Mouse (Mus musculus): ENCODE measurements around the gene Fam129a. TPM values are rescaled to one million over a fixed set of nuclear protein-coding genes. Genes with fewer than 3 reads are reported as not detected.

The Fam129a gene
- polyA plus RNA-seq, 1 experiment from 2014 or later, result 4.4 TPM

- WGBS, result 60% methylated on average over 10 of the region's 10 CpGs
- no peak overlapping the region for H3K4me2 ChIP-seq
- ATAC-seq (ENCODE audit: insufficient number of reproducible peaks, low FRiP score), result no peak
These were observed 43.4 kb downstream of the Fam129a start for GRCm38 (mm10) chr1:151614320-151614935.

GRCm38 (mm10) chr1:151615625-151616024, 44.6 kb downstream of the Fam129a start:
- H3K9ac ChIP-seq, result no peak overlapping the region
- H3K9me3 ChIP-seq (replicated peaks), result no peaks in the 10 kb centered on the region
- peaks cover 13% of the 10 kb centered on the region for H3K4me1 ChIP-seq (replicated peaks)
- H3K36me3 ChIP-seq, result no peaks in the 10 kb centered on the region
- WGBS, result 94% methylated on average over 6 of the region's 6 CpGs
- H3K27me3 ChIP-seq (replicated peaks), result no peaks in the 10 kb centered on the region
- H3K4me2 ChIP-seq, result no peak overlapping the region
- no peak overlapping the region for H3K4me3 ChIP-seq
- ATAC-seq (ENCODE audit: insufficient number of reproducible peaks, low FRiP score), result no peak
- H3K27ac ChIP-seq (ENCODE audit: poor library complexity, severe bottlenecking), result no peak overlapping the region

More at GRCm38 (mm10) chr1:151614320-151614935, 43.4 kb downstream of the Fam129a start:
- no peak overlapping the region for H3K4me3 ChIP-seq
- no peak overlapping the region for H3K9ac ChIP-seq
- H3K4me1 ChIP-seq (replicated peaks), result peaks cover 6% of the 10 kb centered on the region
- no peaks in the 10 kb centered on the region for H3K27me3 ChIP-seq (replicated peaks)
- H3K27ac ChIP-seq (ENCODE audit: poor library complexity, severe bottlenecking), result no peak overlapping the region
- no peaks in the 10 kb centered on the region for H3K36me3 ChIP-seq
- H3K9me3 ChIP-seq (replicated peaks), result no peaks in the 10 kb centered on the region

GRCm38 (mm10) chr1:151616555-151617205, 45.7 kb downstream of the Fam129a start:
- ATAC-seq (ENCODE audit: insufficient number of reproducible peaks, low FRiP score), result peak; percentile 94

GRCm38 (mm10) chr1:151618251-151618650, 47.3 kb downstream of the Fam129a start:
- H3K4me2 ChIP-seq, result no peak overlapping the region
- H3K9ac ChIP-seq, result no peak overlapping the region
- H3K27me3 ChIP-seq (replicated peaks), result no peaks in the 10 kb centered on the region
- no peak overlapping the region for H3K4me3 ChIP-seq
- H3K9me3 ChIP-seq (replicated peaks), result no peaks in the 10 kb centered on the region
- ATAC-seq (ENCODE audit: insufficient number of reproducible peaks, low FRiP score), result no peak
- WGBS, result 73% methylated on average over 3 of the region's 3 CpGs
- H3K36me3 ChIP-seq, result no peaks in the 10 kb centered on the region
- no peak overlapping the region for H3K27ac ChIP-seq (ENCODE audit: poor library complexity, severe bottlenecking)
- H3K4me1 ChIP-seq (replicated peaks), result peaks cover 13% of the 10 kb centered on the region

More at GRCm38 (mm10) chr1:151616555-151617205, 45.7 kb downstream of the Fam129a start:
- peaks cover 13% of the 10 kb centered on the region for H3K4me1 ChIP-seq (replicated peaks)
- H3K27me3 ChIP-seq (replicated peaks), result no peaks in the 10 kb centered on the region
- H3K9me3 ChIP-seq (replicated peaks), result no peaks in the 10 kb centered on the region
- no peak overlapping the region for H3K4me3 ChIP-seq
- whole genome bisulfite sequencing, result 84% methylated on average over 7 of the region's 7 CpGs
- H3K4me2 ChIP-seq, result no peak overlapping the region
- H3K9ac ChIP-seq, result no peak overlapping the region
- H3K36me3 ChIP-seq, result no peaks in the 10 kb centered on the region
- no peak overlapping the region for H3K27ac ChIP-seq (ENCODE audit: poor library complexity, severe bottlenecking)

GRCm38 (mm10) chr1:151619281-151619711, 48.3 kb downstream of the Fam129a start:
- ATAC-seq (ENCODE audit: insufficient number of reproducible peaks, low FRiP score), result no peak
- Histone ChIP-seq H3K9me3 (replicated peaks) (no peaks in the 10 kb centered on the region), H3K4me2 (no peak overlapping the region), H3K27ac (ENCODE audit: poor library complexity, severe bottlenecking) (no peak overlapping the region), H3K36me3 (no peaks in the 10 kb centered on the region), H3K9ac (no peak overlapping the region), H3K4me3 (no peak overlapping the region), H3K4me1 (replicated peaks) (peaks cover 13% of the 10 kb centered on the region), H3K27me3 (replicated peaks) (no peaks in the 10 kb centered on the region)
- 63% methylated on average over 8 of the region's 8 CpGs for WGBS

- Histone ChIP-seq H3K27ac (ENCODE audit: poor library complexity, severe bottlenecking) (no peak overlapping the region), H3K27me3 (replicated peaks) (no peaks in the 10 kb centered on the region), H3K4me1 (replicated peaks) (peaks cover 13% of the 10 kb centered on the region), H3K4me3 (no peak overlapping the region), H3K36me3 (no peaks in the 10 kb centered on the region), H3K4me2 (no peak overlapping the region), H3K9me3 (replicated peaks) (no peaks in the 10 kb centered on the region), H3K9ac (no peak overlapping the region)
- ATAC-seq (ENCODE audit: insufficient number of reproducible peaks, low FRiP score), result no peak
These were observed 49.7 kb downstream of the Fam129a start for GRCm38 (mm10) chr1:151620730-151621129.

- ATAC-seq (ENCODE audit: insufficient number of reproducible peaks, low FRiP score), result no peak
- Histone ChIP-seq H3K4me2 (no peak overlapping the region), H3K27me3 (replicated peaks) (no peaks in the 10 kb centered on the region), H3K27ac (ENCODE audit: poor library complexity, severe bottlenecking) (no peak overlapping the region), H3K4me1 (replicated peaks) (peaks cover 5% of the 10 kb centered on the region; the same call in 1 of the 2 replicates), H3K9ac (no peak overlapping the region), H3K4me3 (no peak overlapping the region), H3K9me3 (replicated peaks) (no peaks in the 10 kb centered on the region), H3K36me3 (no peaks in the 10 kb centered on the region)
- 84% methylated on average over 3 of the region's 3 CpGs for WGBS
These were observed 53.6 kb downstream of the Fam129a start for GRCm38 (mm10) chr1:151624442-151625226.

- no peaks in the 10 kb centered on the region for H3K9me3 ChIP-seq (replicated peaks)
- H3K9ac ChIP-seq, result no peak overlapping the region
- H3K36me3 ChIP-seq, result no peaks in the 10 kb centered on the region
- 89% methylated on average over 4 of the region's 4 CpGs for WGBS
- no peaks in the 10 kb centered on the region for H3K27me3 ChIP-seq (replicated peaks)
- H3K4me3 ChIP-seq, result no peak overlapping the region
- no peaks in the 10 kb centered on the region; the same call in 1 of the 2 replicates for H3K4me1 ChIP-seq (replicated peaks)
- ATAC-seq (ENCODE audit: insufficient number of reproducible peaks, low FRiP score), result no peak
- H3K4me2 ChIP-seq, result no peak overlapping the region
- H3K27ac ChIP-seq (ENCODE audit: poor library complexity, severe bottlenecking), result no peak overlapping the region
These were observed 54.3 kb downstream of the Fam129a start for GRCm38 (mm10) chr1:151625260-151625659.

GRCm38 (mm10) chr1:151625690-151626089, 54.7 kb downstream of the Fam129a start:
- no peaks in the 10 kb centered on the region for H3K36me3 ChIP-seq
- no peak overlapping the region for H3K4me3 ChIP-seq
- no peaks in the 10 kb centered on the region for H3K27me3 ChIP-seq (replicated peaks)
- H3K4me2 ChIP-seq, result no peak overlapping the region
- no peak overlapping the region for H3K27ac ChIP-seq (ENCODE audit: poor library complexity, severe bottlenecking)
- H3K9me3 ChIP-seq (replicated peaks), result no peaks in the 10 kb centered on the region
- no peak overlapping the region for H3K9ac ChIP-seq
- ATAC-seq (ENCODE audit: insufficient number of reproducible peaks, low FRiP score), result no peak
- WGBS, result 76% methylated on average over 2 of the region's 2 CpGs
- H3K4me1 ChIP-seq (replicated peaks), result no peaks in the 10 kb centered on the region; the same call in 1 of the 2 replicates

- Histone ChIP-seq H3K9me3 (replicated peaks) (no peaks in the 10 kb centered on the region), H3K4me2 (no peak overlapping the region), H3K27ac (ENCODE audit: poor library complexity, severe bottlenecking) (no peak overlapping the region), H3K27me3 (replicated peaks) (no peaks in the 10 kb centered on the region), H3K4me3 (no peak overlapping the region), H3K4me1 (replicated peaks) (peaks cover 3% of the 10 kb centered on the region; the same call in 1 of the 2 replicates), H3K36me3 (no peaks in the 10 kb centered on the region), H3K9ac (no peak overlapping the region)
- 84% methylated on average over 4 of the region's 4 CpGs for WGBS
- no peak for ATAC-seq (ENCODE audit: insufficient number of reproducible peaks, low FRiP score)
These were observed 55.6 kb downstream of the Fam129a start for GRCm38 (mm10) chr1:151626631-151627030.

- no peak overlapping the region for H3K4me3 ChIP-seq
- H3K36me3 ChIP-seq, result no peaks in the 10 kb centered on the region
- H3K27me3 ChIP-seq (replicated peaks), result no peaks in the 10 kb centered on the region
- H3K9ac ChIP-seq, result no peak overlapping the region
- H3K9me3 ChIP-seq (replicated peaks), result no peaks in the 10 kb centered on the region
- no peak overlapping the region for H3K4me2 ChIP-seq
- 66% methylated on average over 3 of the region's 3 CpGs for WGBS
- H3K4me1 ChIP-seq (replicated peaks), result peaks cover 7% of the 10 kb centered on the region
- H3K27ac ChIP-seq (ENCODE audit: poor library complexity, severe bottlenecking), result no peak overlapping the region
- no peak for ATAC-seq (ENCODE audit: insufficient number of reproducible peaks, low FRiP score)
These were observed 56.2 kb downstream of the Fam129a start for GRCm38 (mm10) chr1:151627141-151627540.

Measured in heart, embryonic 12.5 days (tissue).